Mouse (Mus musculus): ENCODE measurements at regions not wholly inside any gene's neighbourhood (a gene's known extent, or its start where the extent isn't known, plus 50 kb on each side); places are given as distances from the start of the nearest gene placed in this dataset.
"Not testable (repeated sequence)": the region's sequence is repeated elsewhere in the genome, so short reads cannot be mapped to it uniquely, and the experiment has no call there.

- H3K9ac ChIP-seq (ENCODE audit: low read depth, low read length); H3K4me2 ChIP-seq (ENCODE audit: low read length); ATAC-seq; H3K4me1 ChIP-seq (ENCODE audit: control insufficient read depth, insufficient read depth, low read depth, low read length); H3K9me3 ChIP-seq (ENCODE audit: control insufficient read depth, low read length); H3K36me3 ChIP-seq (ENCODE audit: control insufficient read depth, insufficient read depth, low read length); H3K27ac ChIP-seq (ENCODE audit: low read depth, low read length); H3K27me3 ChIP-seq (replicated peaks; ENCODE audit: control insufficient read depth, insufficient read depth, low read length); H3K4me3 ChIP-seq (ENCODE audit: low read length): not testable (repeated sequence)
- WGBS, result 56% methylated on average over 1 of the region's 1 CpGs
Measured at GRCm38 (mm10) chr12:46215328-46215727, 603.4 kb downstream of the Nova1 start.

GRCm38 (mm10) chr12:46199076-46199475 lies 619.7 kb downstream of the Nova1 start:
- Histone ChIP-seq H3K27me3 (replicated peaks; ENCODE audit: control insufficient read depth, insufficient read depth, low read length) (no peaks in the 10 kb centered on the region), H3K4me1 (ENCODE audit: control insufficient read depth, insufficient read depth, low read depth, low read length) (no peaks in the 10 kb centered on the region), H3K4me2 (ENCODE audit: low read length) (no peak overlapping the region), H3K9me3 (ENCODE audit: control insufficient read depth, low read length) (no peaks in the 10 kb centered on the region), H3K4me3 (ENCODE audit: low read length) (no peak overlapping the region), H3K36me3 (ENCODE audit: control insufficient read depth, insufficient read depth, low read length) (no peaks in the 10 kb centered on the region), H3K27ac (ENCODE audit: low read depth, low read length) (no peak overlapping the region), H3K9ac (ENCODE audit: low read depth, low read length) (no peak overlapping the region)
- ATAC-seq, result no peak

DNA sequence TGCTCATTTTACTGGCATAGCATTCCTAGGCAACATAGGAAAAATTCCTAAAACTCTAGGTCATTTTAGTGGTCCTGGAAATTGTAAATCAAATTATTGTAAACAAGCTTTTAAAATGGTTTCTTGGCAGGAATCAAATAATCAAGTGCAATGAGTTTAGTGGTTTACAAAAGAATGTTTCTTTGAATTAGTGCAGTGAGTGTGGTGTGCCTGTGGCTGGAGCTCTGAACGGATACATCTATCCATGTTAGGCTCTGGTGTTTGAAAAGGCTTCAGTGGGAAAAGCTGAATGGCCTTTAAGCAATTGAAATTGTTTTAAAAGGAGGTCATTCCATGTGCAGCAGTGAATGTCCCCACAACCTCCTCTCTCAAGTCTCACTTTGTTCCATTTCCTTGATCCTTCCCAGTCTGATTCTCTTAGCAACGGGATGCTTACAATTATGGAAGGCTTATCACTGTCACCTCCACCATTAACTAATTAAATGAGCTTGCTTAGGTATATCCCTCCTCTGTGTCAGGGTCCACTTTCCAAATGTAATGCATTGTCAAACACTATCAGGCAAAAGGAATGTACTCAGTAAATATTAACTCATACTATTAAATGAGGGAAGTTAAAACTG lies 621.1 kb downstream of the Nova1 start:
- Histone ChIP-seq H3K4me1 (ENCODE audit: control insufficient read depth, insufficient read depth, low read depth, low read length) (no peaks in the 10 kb centered on the region), H3K9ac (ENCODE audit: low read depth, low read length) (no peak overlapping the region), H3K36me3 (ENCODE audit: control insufficient read depth, insufficient read depth, low read length) (no peaks in the 10 kb centered on the region), H3K9me3 (ENCODE audit: control insufficient read depth, low read length) (no peaks in the 10 kb centered on the region), H3K27ac (ENCODE audit: low read depth, low read length) (no peak overlapping the region), H3K4me2 (ENCODE audit: low read length) (no peak overlapping the region), H3K4me3 (ENCODE audit: low read length) (no peak overlapping the region), H3K27me3 (replicated peaks; ENCODE audit: control insufficient read depth, insufficient read depth, low read length) (no peaks in the 10 kb centered on the region)
- WGBS, result 61% methylated on average over 2 of the region's 2 CpGs
- no peak for ATAC-seq

DNA sequence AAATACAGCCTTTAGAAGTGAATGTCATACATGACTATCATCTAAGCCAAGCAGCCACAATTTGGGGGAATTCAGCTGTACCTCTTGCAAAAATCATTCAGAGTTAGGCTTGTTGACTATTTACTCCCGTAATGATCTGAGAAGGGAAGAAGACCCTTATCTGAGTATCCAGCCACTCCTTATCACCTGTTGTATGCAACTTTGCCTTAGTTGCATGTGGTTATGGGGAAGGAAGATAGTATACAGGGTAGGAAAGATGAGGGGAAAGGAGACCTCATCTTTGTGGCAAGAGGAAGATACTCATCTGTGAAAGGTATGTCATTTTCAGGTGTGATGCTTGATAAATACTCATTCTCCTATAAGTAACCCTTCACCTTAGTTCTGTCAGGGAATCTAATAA lies 624.6 kb downstream of the Nova1 start:
- 90% methylated on average over 1 of the region's 1 CpGs for WGBS
- Histone ChIP-seq H3K4me1 (ENCODE audit: control insufficient read depth, insufficient read depth, low read depth, low read length) (no peaks in the 10 kb centered on the region), H3K27ac (ENCODE audit: low read depth, low read length) (no peak overlapping the region), H3K9me3 (ENCODE audit: control insufficient read depth, low read length) (no peaks in the 10 kb centered on the region), H3K4me2 (ENCODE audit: low read length) (no peak overlapping the region), H3K9ac (ENCODE audit: low read depth, low read length) (no peak overlapping the region), H3K4me3 (ENCODE audit: low read length) (no peak overlapping the region), H3K36me3 (ENCODE audit: control insufficient read depth, insufficient read depth, low read length) (no peaks in the 10 kb centered on the region), H3K27me3 (replicated peaks; ENCODE audit: control insufficient read depth, insufficient read depth, low read length) (no peaks in the 10 kb centered on the region)
- no peak for ATAC-seq
